In genomic region chr3:106493882-106494281, GRCm38 (mm10) we compare ENCODE assay signal across 19 mouse cellular contexts. TPM values are rescaled to one million over a fixed set of nuclear protein-coding genes. Genes with fewer than 3 reads are reported as not detected.
DNase-seq lines count a peak whose midpoint lies in the region; ATAC-seq and TF ChIP-seq lines count a peak whose summit lies in the region.
"Had no signal": no experiment of that assay in that cellular context is flagged by ENCODE, and none has a peak within 500 bp of the region (broad histone marks: within the 10 kb centered on the region; RNA-seq: fewer than 3 reads in every experiment).

No protein-coding gene starts in this region.

- no peaks in the 10 kb centered on the region for H3K36me3 ChIP-seq in heart, embryonic 10.5 days
- peaks cover 6% of the 10 kb centered on the region; the same call in 1 of the 2 replicates for H3K36me3 ChIP-seq in intestine, postnatal 0 days (ENCODE audit: control insufficient read depth, insufficient read depth)
- H3K36me3 ChIP-seq in intestine, embryonic 16.5 days (ENCODE audit: control insufficient read depth, insufficient read depth, low read length) = no peaks in the 10 kb centered on the region
- H3K36me3 ChIP-seq in heart, embryonic 14.5 days (ENCODE audit: control insufficient read depth, insufficient read depth, low read length) = no peaks in the 10 kb centered on the region
- no peaks in the 10 kb centered on the region for H3K36me3 ChIP-seq in liver, embryonic 13.5 days
- H3K36me3 ChIP-seq: limb, embryonic 13.5 days; lung, embryonic 15.5 days had no signal

- H3K9ac ChIP-seq in intestine, postnatal 0 days (ENCODE audit: low read depth, low read length) = no peak overlapping the region
- H3K9ac ChIP-seq in intestine, embryonic 16.5 days (ENCODE audit: low read depth, low read length) = no peak overlapping the region
- H3K9ac ChIP-seq in heart, embryonic 14.5 days (ENCODE audit: low read length) = no peak overlapping the region
- no peak overlapping the region; the same call in 1 of the 2 replicates for H3K9ac ChIP-seq in liver, embryonic 13.5 days
- H3K9ac ChIP-seq: forebrain, embryonic 13.5 days; limb, embryonic 13.5 days; lung, embryonic 15.5 days had no signal

- no peak for ATAC-seq in intestine, postnatal 0 days
- ATAC-seq in intestine, embryonic 16.5 days = no peak
- ATAC-seq in heart, embryonic 14.5 days (ENCODE audit: insufficient number of reproducible peaks, insufficient read depth, low FRiP score, low read depth) = peak; percentile 51; the same call in 1 of the 2 replicates
- ATAC-seq in liver, embryonic 13.5 days (ENCODE audit: low read depth) = no peak
- ATAC-seq: forebrain, embryonic 13.5 days; hindbrain, embryonic 16.5 days had no signal

- WGBS in heart, embryonic 10.5 days = 54% methylated on average over 3 of the region's 3 CpGs
- 42% methylated on average over 3 of the region's 3 CpGs for WGBS in intestine, postnatal 0 days
- WGBS in intestine, embryonic 16.5 days = 68% methylated on average over 3 of the region's 3 CpGs
- WGBS in heart, embryonic 14.5 days = 43% methylated on average over 3 of the region's 3 CpGs
- WGBS in liver, embryonic 13.5 days (ENCODE audit: insufficient replicate concordance) = 56% methylated on average over 3 of the region's 3 CpGs
- WGBS in cerebellum, adult 2 months = 79% methylated on average over 3 of the region's 3 CpGs

- no peaks in the 10 kb centered on the region for H3K9me3 ChIP-seq in heart, embryonic 10.5 days
- no peaks in the 10 kb centered on the region for H3K9me3 ChIP-seq in intestine, postnatal 0 days (ENCODE audit: control insufficient read depth)
- H3K9me3 ChIP-seq in intestine, embryonic 16.5 days (ENCODE audit: control insufficient read depth, low read length) = no peaks in the 10 kb centered on the region
- H3K9me3 ChIP-seq in heart, embryonic 14.5 days (ENCODE audit: control insufficient read depth, low read length) = no peaks in the 10 kb centered on the region
- no peaks in the 10 kb centered on the region for H3K9me3 ChIP-seq in liver, embryonic 13.5 days (replicated peaks)
- H3K9me3 ChIP-seq: forebrain, embryonic 13.5 days; limb, embryonic 13.5 days; lung, embryonic 15.5 days had no signal

- no peak overlapping the region for H3K4me3 ChIP-seq in heart, embryonic 10.5 days
- no peak overlapping the region for H3K4me3 ChIP-seq in intestine, postnatal 0 days (ENCODE audit: low read depth, low read length)
- no peak overlapping the region for H3K4me3 ChIP-seq in intestine, embryonic 16.5 days (ENCODE audit: low read length)
- no peak overlapping the region for H3K4me3 ChIP-seq in heart, embryonic 14.5 days (ENCODE audit: control insufficient read depth in 1 of 2, insufficient read depth in 1 of 2, low read depth in 1 of 2, low read length in 2 of 2)
- H3K4me3 ChIP-seq in liver, embryonic 13.5 days (replicated peaks) = no peak overlapping the region
- no peak overlapping the region for H3K4me3 ChIP-seq in cerebellum, adult 2 months (replicated peaks; ENCODE audit: insufficient read depth, low read depth, low read length)
- H3K4me3 ChIP-seq: forebrain, embryonic 13.5 days; limb, embryonic 13.5 days; lung, embryonic 15.5 days had no signal

- H3K4me1 ChIP-seq in heart, embryonic 10.5 days = peaks cover 7% of the 10 kb centered on the region; the same call in 1 of the 2 replicates
- peaks cover 31% of the 10 kb centered on the region for H3K4me1 ChIP-seq in intestine, postnatal 0 days (replicated peaks; ENCODE audit: control insufficient read depth, insufficient read depth, low read length)
- peaks cover 10% of the 10 kb centered on the region; the same call in 1 of the 2 replicates for H3K4me1 ChIP-seq in intestine, embryonic 16.5 days (ENCODE audit: control insufficient read depth, insufficient read depth, low read length)
- H3K4me1 ChIP-seq in heart, embryonic 14.5 days (ENCODE audit: control insufficient read depth in 2 of 2, insufficient read depth in 2 of 2, low read length in 2 of 2) = peaks cover 9 to 21% of the 10 kb centered on the region in 2 experiments
- peaks cover 74% of the 10 kb centered on the region for H3K4me1 ChIP-seq in liver, embryonic 13.5 days (replicated peaks)
- H3K4me1 ChIP-seq in cerebellum, adult 2 months (ENCODE audit: control insufficient read depth, insufficient read depth, low read length) = no peaks in the 10 kb centered on the region
- H3K4me1 ChIP-seq: forebrain, embryonic 13.5 days; limb, embryonic 13.5 days had no signal

- no peak overlapping the region for H3K4me2 ChIP-seq in intestine, postnatal 0 days (replicated peaks; ENCODE audit: low read depth)
- no peak overlapping the region for H3K4me2 ChIP-seq in intestine, embryonic 16.5 days (ENCODE audit: low read depth, low read length)
- no peak overlapping the region for H3K4me2 ChIP-seq in heart, embryonic 14.5 days (ENCODE audit: low read length)
- peak overlapping the region; percentile 36 for H3K4me2 ChIP-seq in liver, embryonic 13.5 days
- H3K4me2 ChIP-seq: forebrain, embryonic 13.5 days; limb, embryonic 13.5 days; lung, embryonic 15.5 days; midbrain, embryonic 11.5 days had no signal

- peak; percentile 95 for DNase-seq in heart, adult 11 months
- no peak for DNase-seq in heart, embryonic 10.5 days (ENCODE audit: low spot score)
- no peak for DNase-seq in liver, embryonic 13.5 days
- no peak for DNase-seq in thymus, postnatal 36 days
- no peak for DNase-seq in cerebellum, adult 2 months
- DNase-seq: adrenal gland, postnatal 14 days; cerebellum, adult 9-10 months; gastrocnemius, postnatal 36 days; kidney, adult 11 months; layer of hippocampus, adult 9-11 months had no signal

- H3K27me3 ChIP-seq in heart, embryonic 10.5 days (ENCODE audit: insufficient read depth, poor library complexity, severe bottlenecking) = no peaks in the 10 kb centered on the region
- no peaks in the 10 kb centered on the region for H3K27me3 ChIP-seq in intestine, postnatal 0 days (replicated peaks; ENCODE audit: control insufficient read depth, insufficient read depth, low read length)
- H3K27me3 ChIP-seq in intestine, embryonic 16.5 days (replicated peaks; ENCODE audit: control insufficient read depth, insufficient read depth, low read length) = no peaks in the 10 kb centered on the region
- H3K27me3 ChIP-seq in heart, embryonic 14.5 days (ENCODE audit: control insufficient read depth, insufficient read depth, low read length) = no peaks in the 10 kb centered on the region
- no peaks in the 10 kb centered on the region for H3K27me3 ChIP-seq in liver, embryonic 13.5 days
- H3K27me3 ChIP-seq in cerebellum, adult 2 months (ENCODE audit: control insufficient read depth, insufficient read depth, low read length) = no peaks in the 10 kb centered on the region
- H3K27me3 ChIP-seq: forebrain, embryonic 13.5 days; limb, embryonic 13.5 days; lung, embryonic 15.5 days had no signal

- TF ChIP-seq POLR2A in cerebellum, adult 2 months (IDR thresholded peaks at IDR 0.05; ENCODE audit: borderline replicate concordance, insufficient read depth, low read length) = no peak

- no peak overlapping the region for H3K27ac ChIP-seq in heart, embryonic 10.5 days
- H3K27ac ChIP-seq in intestine, postnatal 0 days (ENCODE audit: low read depth, low read length) = peak overlapping the region; percentile 42; the same call in 1 of the 2 replicates
- H3K27ac ChIP-seq in intestine, embryonic 16.5 days (ENCODE audit: low read length) = no peak overlapping the region
- peak overlapping the region; percentile 32 to 74 for H3K27ac ChIP-seq in heart, embryonic 14.5 days (replicated peaks in 1 of 2; ENCODE audit: control insufficient read depth in 1 of 2, insufficient read depth in 1 of 2, low read depth in 2 of 2, low read length in 2 of 2)
- H3K27ac ChIP-seq in liver, embryonic 13.5 days = peak overlapping the region; percentile 60
- H3K27ac ChIP-seq in cerebellum, adult 2 months (ENCODE audit: insufficient read depth, low read length) = no peak overlapping the region
- H3K27ac ChIP-seq: forebrain, embryonic 13.5 days; kidney, postnatal 0 days; limb, embryonic 13.5 days; lung, embryonic 15.5 days had no signal

- no peak for TF ChIP-seq CTCF in intestine, postnatal 0 days (IDR thresholded peaks at IDR 0.05; ENCODE audit: low read depth)
- TF ChIP-seq CTCF in cerebellum, adult 2 months (IDR thresholded peaks at IDR 0.05; ENCODE audit: borderline replicate concordance, insufficient read depth, low read depth, low read length) = no peak

RNA-seq across cellular contexts. Expression of gene Dennd2d, which starts 11.7 kb away (rescaled TPM):
- 2.7 and 3.3 TPM in 2 replicates for polyA plus RNA-seq in heart, embryonic 10.5 days (2016; fragmentation: Nextera tagmentation; extraction: Ambion mirVana)
- polyA plus RNA-seq in intestine, postnatal 0 days (2015; fragmentation: Nextera tagmentation; extraction: Ambion mirVana) = 24.0 and 25.4 TPM in 2 replicates
- polyA plus RNA-seq in intestine, embryonic 16.5 days (2015; fragmentation: Nextera tagmentation; extraction: Ambion mirVana) = 30.4 and 30.5 TPM in 2 replicates
- polyA plus RNA-seq in heart, embryonic 14.5 days (2014; fragmentation: Nextera tagmentation; extraction: Ambion mirVana) = 1.7 and 2.5 TPM in 2 replicates
- 3.4 and 3.5 TPM in 2 replicates for polyA plus RNA-seq in liver, embryonic 13.5 days (2015; fragmentation: Nextera tagmentation; extraction: Ambion mirVana)
- polyA plus RNA-seq in cerebellum, adult 2 months (2012; rRNA removed) = 0.77 and 0.79 TPM in 2 replicates

RNA-seq across cellular contexts. Expression of gene Dram2, which starts 53.7 kb away (rescaled TPM):
- polyA plus RNA-seq in heart, embryonic 10.5 days (2016; fragmentation: Nextera tagmentation; extraction: Ambion mirVana) = 46.8 and 56.2 TPM in 2 replicates
- 122 and 131 TPM in 2 replicates for polyA plus RNA-seq in intestine, postnatal 0 days (2015; fragmentation: Nextera tagmentation; extraction: Ambion mirVana)
- 121 and 133 TPM in 2 replicates for polyA plus RNA-seq in intestine, embryonic 16.5 days (2015; fragmentation: Nextera tagmentation; extraction: Ambion mirVana)
- polyA plus RNA-seq in heart, embryonic 14.5 days (2014; fragmentation: Nextera tagmentation; extraction: Ambion mirVana) = 75.9 and 76.9 TPM in 2 replicates
- polyA plus RNA-seq in liver, embryonic 13.5 days (2015; fragmentation: Nextera tagmentation; extraction: Ambion mirVana) = 28.7 and 32.1 TPM in 2 replicates
- polyA plus RNA-seq in cerebellum, adult 2 months (2012; rRNA removed) = 47.0 and 49.3 TPM in 2 replicates

RNA-seq across cellular contexts. Expression of gene Cept1, which starts 53.7 kb away (rescaled TPM):
- polyA plus RNA-seq in heart, embryonic 10.5 days (2016; fragmentation: Nextera tagmentation; extraction: Ambion mirVana) = 28.0 and 36.6 TPM in 2 replicates
- 67.9 and 71.3 TPM in 2 replicates for polyA plus RNA-seq in intestine, postnatal 0 days (2015; fragmentation: Nextera tagmentation; extraction: Ambion mirVana)
- 65.7 and 67.1 TPM in 2 replicates for polyA plus RNA-seq in intestine, embryonic 16.5 days (2015; fragmentation: Nextera tagmentation; extraction: Ambion mirVana)
- 31.6 and 37.0 TPM in 2 replicates for polyA plus RNA-seq in heart, embryonic 14.5 days (2014; fragmentation: Nextera tagmentation; extraction: Ambion mirVana)
- polyA plus RNA-seq in liver, embryonic 13.5 days (2015; fragmentation: Nextera tagmentation; extraction: Ambion mirVana) = 26.1 and 33.0 TPM in 2 replicates
- 42.2 and 44.7 TPM in 2 replicates for polyA plus RNA-seq in cerebellum, adult 2 months (2012; rRNA removed)

Comparison
In these comparisons a context has a peak if more than half of its experiments do, and no peak if none do; other contexts are left out.
1. H3K27ac ChIP-seq: peak in intestine, postnatal 0 days (single experiment), heart, embryonic 14.5 days (2 of 2) and liver, embryonic 13.5 days (single experiment); none in heart, embryonic 10.5 days (single experiment), intestine, embryonic 16.5 days (single experiment) and cerebellum, adult 2 months (single experiment).